Mouse (Mus musculus) heart, embryonic 16.5 days (tissue): ENCODE results near the gene Dtx1. TPM values are rescaled to one million over a fixed set of nuclear protein-coding genes. Genes with fewer than 3 reads are reported as not detected.

Source experiments
- ATAC-seq: fragments of 200-750 bp; cut with Nextera tagmentation; replicated peaks from 2 replicates; pipeline ENCODE4 v1.8.0; 2017; ENCODE audit warnings: moderate number of reproducible peaks; ENCODE audit not compliant: insufficient read depth, low FRiP score; ENCODE audit errors: extremely low read depth
- H3K27ac ChIP-seq: fragments of 300-500 bp; sonication (generic); 2 replicates; pipeline ENCODE4 v1.5.1; 2014; ENCODE audit warnings: mild to moderate bottlenecking, low read length, control low read depth, moderate library complexity
- H3K27me3 ChIP-seq: fragments of 300-500 bp; sonication (generic); 2 replicates; pipeline ENCODE4 v1.6.1; 2014; ENCODE audit warnings: low read length, mixed read lengths; ENCODE audit not compliant: control insufficient read depth, insufficient read depth
- H3K36me3 ChIP-seq: fragments of 300-500 bp; sonication (generic); 2 replicates; pipeline ENCODE4 v1.6.1; 2014; ENCODE audit not compliant: control insufficient read depth, insufficient read depth
- H3K4me1 ChIP-seq: fragments of 300-500 bp; sonication (generic); 2 replicates; pipeline ENCODE4 v1.6.1; 2014; ENCODE audit warnings: low read length, mixed read lengths; ENCODE audit not compliant: control insufficient read depth, insufficient read depth
- H3K4me2 ChIP-seq: fragments of 300-500 bp; sonication (generic); 2 replicates; pipeline ENCODE4 v1.6.1; 2014; ENCODE audit warnings: low read depth, mild to moderate bottlenecking, control low read depth, low read length
- H3K4me3 ChIP-seq: fragments of 300-500 bp; sonication (generic); 2 replicates; pipeline ENCODE4 v1.5.1; 2014; ENCODE audit warnings: mild to moderate bottlenecking, control low read depth, low read length
- H3K9ac ChIP-seq: fragments of 300-500 bp; sonication (generic); 2 replicates; pipeline ENCODE4 v1.6.1; 2014; ENCODE audit warnings: low read length, control low read depth
- H3K9me3 ChIP-seq: fragments of 300-500 bp; sonication (generic); replicated peaks from 2 replicates; pipeline ENCODE4 v1.6.1; 2016; ENCODE audit warnings: low read length; ENCODE audit not compliant: control insufficient read depth
- WGBS: fragments of 180-500 bp; shearing (Covaris S2); extraction: QIAGEN DNeasy Blood & Tissue Kit; methylation state at CpG from one replicate; pipeline ENCODE4 v1.1.7; 2014; 5-methylcytosine and 5-hydroxymethylcytosine counted together
- polyA plus RNA-seq: library from polyadenylated mRNA; unstranded; fragments of >200 nt; fragmentation: Nextera tagmentation; extraction: Ambion mirVana; gene quantifications from 2 replicates; pipeline ENCODE4 v1.2.1, GENCODE M21; 2015

Gene Dtx1
- polyA plus RNA-seq, 1 experiment from 2014 or later, result 11.2 TPM

DNA sequence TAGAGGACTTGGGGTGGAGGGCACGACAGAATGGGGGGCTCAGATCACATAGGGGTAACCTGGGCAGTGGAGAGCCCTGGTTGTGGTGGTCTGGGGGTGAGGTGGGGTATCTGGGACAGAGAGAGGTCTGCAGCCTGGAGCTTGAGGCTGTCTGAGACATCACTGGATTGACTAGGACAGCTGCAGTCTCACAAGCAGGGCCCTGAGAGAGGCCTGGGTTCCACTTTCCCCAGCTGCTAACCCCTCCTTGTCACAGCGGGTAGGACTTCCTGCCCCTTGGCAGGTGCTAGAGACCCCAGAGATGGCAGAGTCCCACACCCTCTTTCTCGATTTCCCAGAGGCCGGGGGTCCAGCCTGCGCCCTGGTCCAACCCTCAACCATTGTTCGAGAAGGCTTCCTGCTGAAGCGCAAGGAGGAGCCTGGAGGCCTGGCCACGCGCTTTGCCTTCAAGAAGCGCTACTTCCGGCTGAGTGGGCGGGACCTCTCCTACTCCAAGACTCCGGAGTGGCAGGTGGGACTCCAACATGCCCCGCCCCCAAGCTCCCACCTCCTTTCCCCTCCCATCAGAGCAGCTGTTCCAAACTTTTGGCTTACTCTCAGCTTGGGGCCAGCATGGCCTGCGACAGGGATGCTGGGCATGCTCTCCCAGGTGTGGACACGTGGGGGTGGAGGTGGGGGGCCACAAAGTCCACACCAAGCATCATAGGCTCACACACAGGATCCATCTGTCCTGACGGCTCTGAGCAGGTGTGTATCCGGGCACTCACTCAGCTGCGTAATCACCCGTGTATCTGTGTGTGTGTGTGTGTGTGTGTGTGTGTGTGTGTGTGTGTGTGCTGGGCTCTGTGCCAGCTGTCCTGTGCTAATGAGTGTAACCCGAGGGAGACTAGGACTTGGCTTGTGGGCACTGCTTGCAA, 37.2 kb downstream of the Dtx1 start:
- no peaks in the 10 kb centered on the region for H3K36me3 ChIP-seq
- H3K4me3 ChIP-seq, result no peak overlapping the region
- no peaks in the 10 kb centered on the region for H3K9me3 ChIP-seq
- no peak overlapping the region for H3K9ac ChIP-seq
- ATAC-seq, result peak; percentile 20; the same call in 1 of the 2 replicates
- H3K27me3 ChIP-seq, result peaks cover 4% of the 10 kb centered on the region; the same call in 1 of the 2 replicates
- no peak overlapping the region for H3K27ac ChIP-seq
- no peak overlapping the region for H3K4me2 ChIP-seq
- 27% methylated on average over 21 of the region's 21 CpGs for WGBS
- 0 out of 2 replicates have a peak, but pooled peaks cover 1% of the 10 kb centered on the region for H3K4me1 ChIP-seq

DNA sequence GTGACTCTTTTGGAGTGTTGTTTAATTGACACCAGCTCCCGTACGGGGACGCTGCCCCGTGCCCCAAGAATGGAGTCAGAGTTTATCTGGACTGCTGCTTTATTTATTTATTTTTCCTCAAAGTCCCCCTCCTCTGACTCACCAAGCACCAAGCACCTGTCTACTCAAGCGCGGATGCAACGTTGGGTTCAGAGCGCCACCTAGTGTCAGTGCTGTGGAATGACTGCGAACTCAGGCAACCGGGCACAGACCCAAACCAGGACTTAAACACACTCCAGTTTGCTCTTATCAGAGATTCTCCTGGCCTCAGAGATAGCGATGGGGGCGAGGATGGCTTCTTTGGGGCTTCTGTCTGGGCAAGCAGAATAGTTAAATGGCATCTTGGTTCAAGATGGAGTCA, 38.1 kb downstream of the Dtx1 start:
- Histone ChIP-seq H3K36me3 (no peaks in the 10 kb centered on the region), H3K9me3 (no peaks in the 10 kb centered on the region), H3K27me3 (peaks cover 4% of the 10 kb centered on the region; the same call in 1 of the 2 replicates), H3K4me2 (no peak overlapping the region), H3K4me3 (no peak overlapping the region), H3K4me1 (no peaks in the 10 kb centered on the region), H3K27ac (no peak overlapping the region), H3K9ac (no peak overlapping the region)
- WGBS, result 4% methylated on average over 12 of the region's 12 CpGs
- no peak; the same call in 1 of the 2 replicates for ATAC-seq

GRCm38 (mm10) chr5:120671865-120672264, 39.9 kb downstream of the Dtx1 start:
- no peaks in the 10 kb centered on the region for H3K4me1 ChIP-seq
- no peak for ATAC-seq
- WGBS, result 60% methylated on average over 3 of the region's 3 CpGs
- H3K9me3 ChIP-seq, result no peaks in the 10 kb centered on the region
- H3K27ac ChIP-seq, result no peak overlapping the region
- no peak overlapping the region for H3K4me2 ChIP-seq
- H3K9ac ChIP-seq, result no peak overlapping the region
- H3K27me3 ChIP-seq, result peaks cover 4% of the 10 kb centered on the region
- H3K4me3 ChIP-seq, result no peak overlapping the region
- no peaks in the 10 kb centered on the region for H3K36me3 ChIP-seq

- Histone ChIP-seq H3K9ac (no peak overlapping the region), H3K4me3 (no peak overlapping the region), H3K4me2 (no peak overlapping the region), H3K27me3 (peaks cover 11% of the 10 kb centered on the region), H3K4me1 (no peaks in the 10 kb centered on the region), H3K9me3 (no peaks in the 10 kb centered on the region), H3K36me3 (no peaks in the 10 kb centered on the region), H3K27ac (no peak overlapping the region)
- WGBS, result 78% methylated on average over 7 of the region's 7 CpGs
- ATAC-seq, result no peak
These were observed 41.6 kb downstream of the Dtx1 start for GRCm38 (mm10) chr5:120670132-120670531.

DNA sequence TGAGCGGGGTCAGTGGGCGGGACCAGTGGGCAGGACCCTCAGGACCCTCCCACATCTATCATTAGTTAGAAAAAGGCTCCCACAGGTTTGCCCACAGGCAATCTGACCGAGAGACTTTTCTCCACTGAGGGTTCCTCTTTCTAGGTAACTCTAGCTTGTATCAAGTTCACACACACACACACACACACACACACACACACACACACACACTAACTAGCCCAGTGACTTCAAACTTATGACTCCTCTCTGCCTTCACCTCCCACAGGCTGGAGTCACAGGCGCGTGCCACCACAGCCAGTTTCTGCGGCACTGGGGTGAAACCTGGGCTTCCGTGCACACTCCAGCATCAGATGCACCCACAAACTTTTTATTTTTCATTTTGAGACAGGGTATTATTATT, 43.0 kb downstream of the Dtx1 start:
- 75% methylated on average over 7 of the region's 7 CpGs for WGBS
- Histone ChIP-seq H3K36me3 (no peaks in the 10 kb centered on the region), H3K9me3 (no peaks in the 10 kb centered on the region), H3K4me1 (no peaks in the 10 kb centered on the region), H3K27me3 (peaks cover 13% of the 10 kb centered on the region), H3K4me3 (no peak overlapping the region), H3K9ac (no peak overlapping the region), H3K4me2 (no peak overlapping the region), H3K27ac (no peak overlapping the region)
- ATAC-seq, result no peak

DNA sequence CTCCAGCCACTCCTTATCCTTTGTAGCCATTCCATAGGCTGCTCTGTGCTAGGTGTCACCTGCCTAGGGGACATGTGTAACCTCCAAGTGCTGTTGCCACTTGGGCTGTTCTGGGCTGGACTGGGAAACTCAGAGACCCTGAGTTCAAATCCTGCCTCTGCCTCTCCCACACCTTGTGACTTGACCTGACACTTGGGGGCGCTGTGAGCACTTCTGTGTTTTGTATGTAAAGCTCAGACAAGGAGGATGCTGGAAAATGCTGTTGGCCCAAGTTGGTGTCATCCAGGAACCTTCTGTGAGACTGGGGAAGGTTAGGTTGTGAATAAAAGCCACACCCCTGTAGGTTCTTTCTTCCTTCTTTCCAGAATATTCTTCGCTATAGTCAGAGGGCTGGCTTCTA, 46.8 kb downstream of the Dtx1 start:
- Histone ChIP-seq H3K9me3 (no peaks in the 10 kb centered on the region), H3K27ac (no peak overlapping the region), H3K9ac (no peak overlapping the region), H3K4me3 (no peak overlapping the region), H3K36me3 (no peaks in the 10 kb centered on the region), H3K27me3 (peaks cover 17% of the 10 kb centered on the region), H3K4me1 (no peaks in the 10 kb centered on the region), H3K4me2 (no peak overlapping the region)
- ATAC-seq, result no peak
- 52% methylated on average over 2 of the region's 2 CpGs for WGBS

DNA sequence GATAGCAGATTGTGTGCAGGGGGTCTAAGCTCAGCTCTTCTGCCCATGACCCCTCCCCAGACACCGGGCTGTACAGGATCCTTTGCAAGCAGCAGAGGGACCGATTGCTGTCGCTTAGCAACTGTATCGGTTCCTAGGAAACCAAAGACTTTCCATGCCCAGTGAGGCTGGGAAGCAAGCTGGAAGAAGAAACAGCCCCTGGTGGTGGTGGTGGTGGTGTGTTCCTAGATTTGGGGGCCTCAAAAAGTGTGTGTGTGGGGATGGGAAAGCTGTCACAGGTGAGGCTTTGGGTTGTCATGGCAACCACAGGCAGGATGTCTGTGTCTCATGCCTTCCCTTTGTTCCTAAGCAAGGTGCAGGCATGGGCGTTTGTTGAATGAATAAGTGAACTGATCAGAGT, 50.9 kb downstream of the Dtx1 start:
- ATAC-seq, result no peak
- Histone ChIP-seq H3K4me3 (no peak overlapping the region), H3K4me1 (no peaks in the 10 kb centered on the region), H3K9ac (no peak overlapping the region), H3K36me3 (no peaks in the 10 kb centered on the region), H3K4me2 (no peak overlapping the region), H3K27ac (no peak overlapping the region), H3K27me3 (peaks cover 15% of the 10 kb centered on the region), H3K9me3 (no peaks in the 10 kb centered on the region)
- WGBS, result 49% methylated on average over 5 of the region's 5 CpGs

DNA sequence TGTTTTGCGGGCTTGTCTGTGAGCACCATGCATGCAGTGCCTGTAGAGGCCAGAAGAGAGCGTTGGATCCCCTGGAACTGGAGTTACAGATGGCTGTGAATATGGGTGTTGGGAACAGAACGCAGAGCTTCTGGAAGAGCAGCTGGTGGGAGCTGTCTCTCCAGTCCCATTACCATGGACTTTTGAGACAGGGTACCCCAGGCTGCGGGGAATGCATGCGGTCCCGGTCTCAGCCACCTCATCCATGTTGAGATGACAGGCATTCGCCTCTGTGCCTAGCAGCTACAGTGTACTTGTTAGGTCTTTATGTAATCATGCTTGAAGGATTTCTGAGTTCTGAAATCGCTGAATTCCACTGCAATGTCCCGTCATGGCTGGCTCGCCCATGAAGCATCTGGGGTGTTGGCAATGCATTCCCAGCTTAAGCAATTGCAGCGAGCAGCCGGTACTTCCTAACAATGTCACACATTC, 55.4 kb downstream of the Dtx1 start:
- 75% methylated on average over 12 of the region's 12 CpGs for WGBS
- no peaks in the 10 kb centered on the region for H3K36me3 ChIP-seq
- no peak for ATAC-seq
- peaks cover 8% of the 10 kb centered on the region for H3K27me3 ChIP-seq
- no peaks in the 10 kb centered on the region for H3K4me1 ChIP-seq
- H3K4me3 ChIP-seq, result no peak overlapping the region
- no peak overlapping the region for H3K9ac ChIP-seq
- H3K9me3 ChIP-seq, result no peaks in the 10 kb centered on the region
- no peak overlapping the region for H3K4me2 ChIP-seq
- H3K27ac ChIP-seq, result no peak overlapping the region

DNA sequence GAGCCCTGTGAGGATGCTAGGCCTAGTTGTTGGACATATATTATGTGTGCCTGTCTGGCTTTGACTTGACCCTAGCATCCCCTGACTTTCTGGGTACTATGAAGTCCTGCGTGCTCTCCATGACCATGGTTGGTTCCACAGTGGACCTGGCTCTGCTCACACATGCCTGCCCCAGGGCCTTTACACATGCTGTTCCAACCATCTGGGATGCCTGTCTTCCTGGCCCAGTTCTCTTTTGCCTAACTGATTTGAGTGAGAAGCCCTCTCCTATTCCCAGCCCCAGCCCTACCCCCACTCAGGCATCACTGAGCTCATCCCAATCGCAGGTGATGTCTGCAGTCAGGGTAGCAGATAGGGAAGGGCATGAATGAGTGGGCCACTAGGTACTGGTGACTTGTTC, 57.9 kb downstream of the Dtx1 start:
- Histone ChIP-seq H3K4me1 (peaks cover 4% of the 10 kb centered on the region), H3K4me3 (no peak overlapping the region), H3K36me3 (no peaks in the 10 kb centered on the region), H3K27me3 (peaks cover 27% of the 10 kb centered on the region), H3K27ac (no peak overlapping the region), H3K9ac (no peak overlapping the region), H3K4me2 (no peak overlapping the region), H3K9me3 (no peaks in the 10 kb centered on the region)
- no peak for ATAC-seq
- WGBS, result 81% methylated on average over 2 of the region's 2 CpGs
